Mouse (Mus musculus) G1E (cell line): Measurements from ENCODE around the gene Nubp1.

ENCODE experiments used
- CTCF ChIP-seq: IDR thresholded peaks from 2 replicates; pipeline ENCODE4 v1.5.1; 2012; ENCODE audit warnings: low read depth, low read length, inconsistent platforms, mixed read lengths
- GATA1 ChIP-seq: IDR thresholded peaks from 2 replicates; pipeline ENCODE4 v1.6.1; 2012; ENCODE audit warnings: borderline replicate concordance, low read length, inconsistent platforms, mixed read lengths
- POLR2AphosphoS5 ChIP-seq: IDR thresholded peaks from 2 replicates; pipeline ENCODE4 v1.6.1; 2012; ENCODE audit warnings: low read depth, low read length, inconsistent platforms; ENCODE audit not compliant: insufficient replicate concordance

GRCm38 (mm10) chr16:10417723-10418259 lies 6.0 kb downstream of the Nubp1 start:
- TF ChIP-seq CTCF, result no peak
- TF ChIP-seq GATA1, result no peak
- TF ChIP-seq POLR2AphosphoS5, result no peak
